Mouse (Mus musculus): Measurements from ENCODE around the gene Rnaseh2a. TPM values are rescaled to one million over a fixed set of nuclear protein-coding genes. Genes with fewer than 3 reads are reported as not detected.
A peak's percentile ranks its signal among the peaks of the same experiment; 100 is the strongest.

The Rnaseh2a gene
- polyA plus RNA-seq (2015; fragmentation: Nextera tagmentation; extraction: Ambion mirVana): 79.4 and 80.1 TPM in 2 replicates

- H3K36me3 ChIP-seq (ENCODE audit: control insufficient read depth, insufficient read depth, low read length): no peaks in the 10 kb centered on the region; the same call in 1 of the 2 replicates
- H3K4me3 ChIP-seq (ENCODE audit: low read depth, low read length): peak within 1 kb of the TSS; percentile 75
- H3K27me3 ChIP-seq (ENCODE audit: control insufficient read depth, insufficient read depth, low read length): no peaks in the 10 kb centered on the region
- H3K4me1 ChIP-seq (replicated peaks; ENCODE audit: control insufficient read depth, insufficient read depth): peaks cover 13% of the 10 kb centered on the region
- WGBS: under 1% methylated on average over 55 of the region's 56 CpGs
- peak within 1 kb of the TSS; percentile 83 for H3K9ac ChIP-seq (ENCODE audit: low read length)
- peak; percentile 91 for DNase-seq (ENCODE audit: low spot score)
- peak within 1 kb of the TSS; percentile 87 for H3K4me2 ChIP-seq (replicated peaks; ENCODE audit: low read depth)
- no peaks in the 10 kb centered on the region for H3K9me3 ChIP-seq (ENCODE audit: control insufficient read depth, low read length)
- peak within 1 kb of the TSS; percentile 94 for H3K27ac ChIP-seq (replicated peaks)
- TF ChIP-seq CTCF (IDR thresholded peaks at IDR 0.05; ENCODE audit: low read depth) (no peak), EP300 (optimal IDR thresholded peaks at IDR 0.05) (no peak)
- peak; percentile 68 for ATAC-seq (ENCODE audit: low FRiP score, low TSS enrichment)
These were observed at the start of gene Rnaseh2a, which contains the start of the genes Gm49661 and Prdx2 for GRCm38 (mm10) chr8:84969241-84970134. TSS of gene Rnaseh2a (minus strand) at chr8:84969767. TSS of gene Gm49661 (minus strand) at chr8:84969433. TSS of gene Prdx2 (plus strand) at chr8:84969587.

DNA sequence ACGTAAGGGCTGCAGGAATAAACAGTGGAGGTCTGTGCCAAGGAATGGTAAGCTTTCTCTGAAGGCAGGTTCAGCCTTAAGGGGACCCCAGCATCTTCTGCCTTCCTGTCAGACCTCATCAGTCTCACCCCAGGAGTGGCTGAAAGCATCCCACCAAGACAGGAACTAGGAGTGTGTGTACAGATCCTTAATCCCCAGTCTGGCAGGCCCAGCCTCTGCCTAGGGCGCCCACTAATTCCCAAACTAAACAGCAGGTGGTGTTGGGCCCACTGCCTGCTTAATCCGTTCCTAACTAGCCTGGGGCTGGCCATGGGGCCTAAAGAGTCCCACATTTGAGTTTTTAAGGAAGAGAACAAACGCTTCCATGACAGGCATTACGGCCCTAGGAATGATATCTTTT, 47.6 kb upstream of the Rnaseh2a start:
- H3K4me3 ChIP-seq (ENCODE audit: low read depth, low read length): no peak overlapping the region
- DNase-seq (ENCODE audit: low spot score) (no peak), ATAC-seq (ENCODE audit: low FRiP score, low TSS enrichment) (no peak)
- H3K36me3 ChIP-seq (ENCODE audit: control insufficient read depth, insufficient read depth, low read length): peaks cover 27% of the 10 kb centered on the region
- peak overlapping the region; percentile 78 for H3K27ac ChIP-seq (replicated peaks)
- H3K9ac ChIP-seq (ENCODE audit: low read length): 0 out of 2 replicates have a peak overlapping the region, but pooled peaks have one; percentile 18
- H3K9me3 ChIP-seq (ENCODE audit: control insufficient read depth, low read length): no peaks in the 10 kb centered on the region
- H3K4me2 ChIP-seq (replicated peaks; ENCODE audit: low read depth): no peak overlapping the region
- no peaks in the 10 kb centered on the region for H3K27me3 ChIP-seq (ENCODE audit: control insufficient read depth, insufficient read depth, low read length)
- H3K4me1 ChIP-seq (replicated peaks; ENCODE audit: control insufficient read depth, insufficient read depth): no peaks in the 10 kb centered on the region
- WGBS: 31% methylated on average over 5 of the region's 5 CpGs
- TF ChIP-seq CTCF (IDR thresholded peaks at IDR 0.05; ENCODE audit: low read depth) (peak; percentile 40), EP300 (optimal IDR thresholded peaks at IDR 0.05) (no peak)

DNA sequence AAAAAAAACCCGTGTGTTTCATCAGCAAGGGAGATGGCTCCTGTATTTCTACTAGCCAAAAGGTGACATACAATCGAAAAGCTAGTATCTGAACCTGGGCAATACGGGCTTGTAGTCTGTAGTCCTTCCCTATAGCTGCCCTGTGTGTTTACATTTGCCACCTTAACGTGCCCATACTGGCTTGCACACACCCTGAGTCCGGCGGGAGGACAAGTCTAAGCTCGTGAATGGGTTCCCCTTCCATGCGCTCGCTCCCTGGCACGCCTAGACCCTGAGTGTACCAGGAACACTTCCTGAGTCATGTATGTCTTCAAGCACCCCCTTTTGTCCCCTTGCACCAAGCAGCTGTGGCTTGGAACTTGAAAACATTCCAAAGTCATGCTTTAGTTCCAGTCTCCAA, 47.2 kb upstream of the Rnaseh2a start:
- no peak for ATAC-seq (ENCODE audit: low FRiP score, low TSS enrichment)

DNA sequence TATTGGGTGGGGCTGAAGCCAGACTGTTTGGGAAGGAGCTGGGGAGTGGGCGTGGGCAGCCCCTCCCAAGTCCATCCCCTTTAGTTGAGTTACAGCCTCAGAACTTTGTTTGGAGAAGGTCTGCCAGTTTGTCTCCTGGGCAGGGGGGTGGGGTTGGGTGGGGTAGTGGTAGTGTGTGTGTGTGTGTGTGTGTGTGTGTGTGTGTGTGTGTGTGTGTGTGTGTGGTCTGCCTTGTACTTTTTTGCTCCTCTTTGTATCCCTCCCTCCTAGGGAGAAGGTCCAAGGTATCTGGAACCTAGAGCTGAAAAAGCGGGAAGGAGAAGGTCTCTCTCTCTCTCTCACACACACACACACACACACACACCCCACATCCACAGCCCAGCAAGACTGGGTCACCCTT, 44.9 kb upstream of the Rnaseh2a start, which contains the start of gene Best2:
Gene Best2 (minus strand): TSS at position 101 of the 400 bp plus-strand sequence.
- WGBS: 40% methylated on average over 2 of the region's 2 CpGs
- Histone ChIP-seq H3K27ac (replicated peaks) (no peak within 1 kb of the TSS), H3K9ac (ENCODE audit: low read length) (peak within 1 kb of the TSS; percentile 47; the same call in 1 of the 2 replicates), H3K36me3 (ENCODE audit: control insufficient read depth, insufficient read depth, low read length) (peaks cover 15% of the 10 kb centered on the region), H3K4me2 (replicated peaks; ENCODE audit: low read depth) (peak within 1 kb of the TSS; percentile 62), H3K9me3 (ENCODE audit: control insufficient read depth, low read length) (no peaks in the 10 kb centered on the region), H3K27me3 (ENCODE audit: control insufficient read depth, insufficient read depth, low read length) (0 out of 2 replicates have a peak, but pooled peaks cover 4% of the 10 kb centered on the region), H3K4me3 (ENCODE audit: low read depth, low read length) (peak within 1 kb of the TSS; percentile 31), H3K4me1 (replicated peaks; ENCODE audit: control insufficient read depth, insufficient read depth) (no peaks in the 10 kb centered on the region)
- DNase-seq (ENCODE audit: low spot score): no peak
- no peak for ATAC-seq (ENCODE audit: low FRiP score, low TSS enrichment)
- TF ChIP-seq EP300 (optimal IDR thresholded peaks at IDR 0.05): no peak
- TF ChIP-seq CTCF (IDR thresholded peaks at IDR 0.05; ENCODE audit: low read depth): no peak

More for the DNA sequence above, 47.2 kb upstream of the Rnaseh2a start:
- H3K9ac ChIP-seq (ENCODE audit: low read length): no peak overlapping the region
- H3K4me1 ChIP-seq (replicated peaks; ENCODE audit: control insufficient read depth, insufficient read depth): no peaks in the 10 kb centered on the region
- H3K27ac ChIP-seq (replicated peaks): peak overlapping the region; percentile 78
- 47% methylated on average over 10 of the region's 10 CpGs for WGBS
- H3K27me3 ChIP-seq (ENCODE audit: control insufficient read depth, insufficient read depth, low read length): no peaks in the 10 kb centered on the region
- no peak overlapping the region for H3K4me2 ChIP-seq (replicated peaks; ENCODE audit: low read depth)
- peaks cover 25% of the 10 kb centered on the region for H3K36me3 ChIP-seq (ENCODE audit: control insufficient read depth, insufficient read depth, low read length)
- no peaks in the 10 kb centered on the region for H3K9me3 ChIP-seq (ENCODE audit: control insufficient read depth, low read length)
- DNase-seq (ENCODE audit: low spot score): no peak
- no peak for TF ChIP-seq CTCF (IDR thresholded peaks at IDR 0.05; ENCODE audit: low read depth)
- H3K4me3 ChIP-seq (ENCODE audit: low read depth, low read length): no peak overlapping the region

DNA sequence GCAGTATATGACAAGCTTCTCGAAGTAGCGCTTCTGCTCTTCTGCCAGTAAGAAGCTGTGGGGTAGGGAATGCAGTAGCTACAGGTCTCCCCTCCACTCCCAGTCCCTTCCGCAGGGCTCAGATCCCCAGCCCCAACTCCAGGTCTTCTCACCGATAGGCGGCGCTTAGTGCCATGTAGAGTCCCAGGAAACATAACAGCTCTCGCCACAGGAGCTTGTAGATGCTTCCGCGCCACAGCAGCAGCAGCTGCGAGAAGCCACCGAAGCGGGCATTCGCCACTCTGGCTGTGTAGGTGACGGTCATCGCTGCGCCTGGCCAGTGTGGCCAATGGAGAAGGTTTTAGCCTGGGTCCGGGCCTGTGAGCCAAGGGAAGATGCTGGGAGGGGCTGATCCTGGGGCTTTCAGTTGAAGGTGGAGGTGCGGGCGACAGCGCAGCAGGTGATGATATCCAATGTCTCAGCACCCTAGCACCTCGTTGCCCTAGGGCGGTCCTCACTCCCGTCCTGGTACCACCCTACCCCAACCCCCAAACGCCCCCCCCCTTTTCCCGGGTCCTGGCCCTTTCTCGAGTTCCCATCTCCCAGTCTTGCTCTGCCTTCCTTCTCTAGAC, 43.8 kb upstream of the Rnaseh2a start:
- H3K4me1 ChIP-seq (replicated peaks; ENCODE audit: control insufficient read depth, insufficient read depth): no peaks in the 10 kb centered on the region
- H3K9ac ChIP-seq (ENCODE audit: low read length): peak overlapping the region; percentile 47; the same call in 1 of the 2 replicates
- ATAC-seq (ENCODE audit: low FRiP score, low TSS enrichment) (peak; percentile 49; the same call in 1 of the 2 replicates), DNase-seq (ENCODE audit: low spot score) (peak; percentile 85)
- peak overlapping the region; percentile 62 for H3K4me2 ChIP-seq (replicated peaks; ENCODE audit: low read depth)
- H3K9me3 ChIP-seq (ENCODE audit: control insufficient read depth, low read length): no peaks in the 10 kb centered on the region
- H3K27ac ChIP-seq (replicated peaks): no peak overlapping the region
- H3K27me3 ChIP-seq (ENCODE audit: control insufficient read depth, insufficient read depth, low read length): 0 out of 2 replicates have a peak, but pooled peaks cover 4% of the 10 kb centered on the region
- peaks cover 4% of the 10 kb centered on the region; the same call in 1 of the 2 replicates for H3K36me3 ChIP-seq (ENCODE audit: control insufficient read depth, insufficient read depth, low read length)
- peak overlapping the region; percentile 31 for H3K4me3 ChIP-seq (ENCODE audit: low read depth, low read length)
- WGBS: 4% methylated on average over 26 of the region's 26 CpGs
- TF ChIP-seq CTCF (IDR thresholded peaks at IDR 0.05; ENCODE audit: low read depth) (peak; percentile 82), EP300 (optimal IDR thresholded peaks at IDR 0.05) (no peak)
